Mouse (Mus musculus) spleen, embryonic (tissue): ENCODE results near the gene Tead1.

Experiments
- CTCF ChIA-PET: fragments of 350-600 bp; sonication (Branson Sonifier 250); formaldehyde crosslinking; loops from one replicate; lab custom pipeline; 2022; lab: Charles Lee

Tead1 gene

DNA sequence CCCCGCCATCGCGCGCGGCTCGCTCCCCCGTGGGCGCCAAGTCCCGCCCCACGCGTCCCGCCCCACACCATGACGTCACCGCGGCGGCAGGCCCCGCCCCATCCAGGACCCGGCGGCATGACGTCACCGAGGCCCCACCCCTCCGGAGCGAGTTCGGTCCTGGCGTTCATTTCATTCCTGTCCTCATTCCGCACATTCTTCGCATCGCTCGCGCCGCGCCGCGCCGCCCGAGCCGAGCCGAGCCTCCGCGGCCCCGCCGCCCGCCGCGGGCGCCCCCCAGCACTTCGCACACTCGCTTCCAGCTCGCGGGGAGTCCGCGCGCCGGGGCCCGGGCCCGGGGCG lies at the start of gene Tead1:
Gene Tead1, plus strand, starts transcription at position 148 of the 342 bp plus-strand sequence.
- CTCF ChIA-PET: no interaction called here

DNA sequence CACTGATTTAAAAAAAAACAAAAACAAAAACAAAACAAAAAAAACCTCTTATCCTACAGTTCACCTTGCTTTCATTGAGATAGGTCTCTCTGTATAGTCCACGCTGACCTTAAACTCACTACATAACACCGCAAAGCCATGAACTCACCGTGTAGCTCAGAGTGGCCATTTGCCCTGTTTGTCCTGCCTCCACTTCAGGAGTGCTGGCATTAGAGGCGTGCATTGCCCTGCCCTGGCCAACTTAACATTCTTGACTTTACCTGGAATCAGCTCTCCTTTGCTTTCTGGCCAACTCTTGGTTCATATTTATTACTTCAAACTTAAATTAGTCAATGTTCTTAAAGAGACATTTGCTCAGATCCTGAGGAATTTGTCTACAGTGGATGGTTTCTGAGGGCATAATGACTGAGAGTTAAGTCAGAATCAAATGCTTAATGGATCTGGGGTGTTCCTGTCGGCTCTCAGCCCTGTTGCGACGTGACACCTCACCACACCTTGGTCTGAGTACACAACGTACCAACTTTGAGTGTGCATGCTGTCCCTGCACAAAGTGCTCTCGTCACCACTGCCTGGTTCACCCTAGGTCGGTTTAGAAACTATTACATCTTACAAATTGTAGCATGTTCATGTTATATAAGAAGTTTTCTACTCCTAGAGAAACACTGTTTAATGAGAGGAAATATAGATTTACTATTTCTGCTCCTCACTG lies 44.5 kb upstream of the Tead1 start:
- CTCF ChIA-PET: no interaction called here

- CTCF ChIA-PET: no interaction called here
Measured at GRCm38 (mm10) chr7:112635936-112636335, 43.2 kb upstream of the Tead1 start.

DNA sequence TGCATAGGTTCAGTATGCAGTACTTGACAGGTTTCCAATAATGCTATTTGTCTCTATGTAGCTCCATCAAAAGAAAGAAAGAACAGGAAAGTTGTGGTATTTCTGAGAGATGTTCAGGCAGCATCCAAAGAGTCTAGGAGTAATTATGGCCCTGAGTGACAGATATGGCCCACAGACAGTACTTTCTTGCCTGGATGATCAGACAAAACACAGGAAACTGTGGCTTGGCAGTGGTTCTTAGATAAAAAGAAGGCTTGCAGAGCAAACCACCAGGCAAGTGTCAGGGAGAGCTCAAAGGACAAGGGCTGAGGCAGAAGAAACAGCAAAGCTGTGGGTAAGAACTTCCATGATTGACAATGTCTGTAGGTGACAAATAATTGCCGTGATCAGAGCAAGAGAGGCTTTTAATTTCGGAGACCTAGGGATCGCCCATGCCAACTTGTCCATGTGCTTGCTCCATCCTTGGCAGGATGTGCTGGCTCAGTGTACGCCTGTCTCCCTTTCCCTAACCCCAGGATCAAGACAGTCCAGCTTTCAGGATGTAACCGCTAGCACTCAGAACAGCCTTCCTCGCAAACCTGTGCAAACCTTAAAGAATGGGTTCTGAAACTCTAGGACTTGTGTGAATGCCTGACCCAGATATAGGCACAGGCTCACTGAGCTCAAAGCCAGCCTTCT lies 35.1 kb upstream of the Tead1 start:
- CTCF ChIA-PET: no interaction called here

DNA sequence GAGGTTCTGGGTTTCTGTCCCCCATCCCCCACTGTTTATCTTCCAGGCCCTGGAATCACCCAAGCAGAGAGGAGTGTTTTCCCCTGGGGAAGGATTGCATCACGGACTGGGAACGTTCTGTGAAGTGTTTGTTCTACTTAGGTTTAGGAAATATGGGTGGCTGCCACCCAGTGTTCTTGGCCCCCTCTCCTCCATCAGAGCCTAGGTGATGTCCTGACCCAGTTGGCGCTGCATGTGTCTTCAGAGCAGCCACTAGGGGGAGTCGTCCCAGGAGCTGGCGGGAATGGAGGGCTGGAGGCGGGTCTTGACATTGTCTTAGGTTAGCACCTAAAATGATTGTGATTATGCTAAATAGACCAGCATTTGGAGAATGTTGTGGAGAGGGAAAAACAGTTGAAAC lies 34.4 kb upstream of the Tead1 start:
- CTCF ChIA-PET: no interaction called here

DNA sequence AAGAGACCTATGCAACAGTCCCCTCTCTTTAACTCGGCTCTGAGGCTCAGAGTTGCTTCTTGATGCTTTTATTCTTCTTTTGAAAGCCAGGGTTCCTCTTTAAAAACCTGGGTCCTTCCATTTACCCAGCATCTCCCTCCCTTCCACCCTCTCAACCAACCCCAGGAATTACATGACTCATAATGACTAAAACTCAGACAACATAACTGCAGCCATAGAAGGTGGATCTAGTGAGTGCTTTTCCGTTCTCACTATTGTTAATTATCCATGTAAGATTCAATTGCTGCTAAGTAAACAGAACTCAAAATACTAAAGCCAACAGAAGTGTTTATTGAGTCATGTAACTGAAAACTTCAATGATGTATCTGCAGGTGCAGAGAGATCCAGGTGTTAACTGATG lies 33.4 kb upstream of the Tead1 start:
- CTCF ChIA-PET: interaction anchor here (0.6 kb wide), 1 partner anchor 173 kb away, joined by 3 read pairs; no protein-coding TSS in a partner anchor

DNA sequence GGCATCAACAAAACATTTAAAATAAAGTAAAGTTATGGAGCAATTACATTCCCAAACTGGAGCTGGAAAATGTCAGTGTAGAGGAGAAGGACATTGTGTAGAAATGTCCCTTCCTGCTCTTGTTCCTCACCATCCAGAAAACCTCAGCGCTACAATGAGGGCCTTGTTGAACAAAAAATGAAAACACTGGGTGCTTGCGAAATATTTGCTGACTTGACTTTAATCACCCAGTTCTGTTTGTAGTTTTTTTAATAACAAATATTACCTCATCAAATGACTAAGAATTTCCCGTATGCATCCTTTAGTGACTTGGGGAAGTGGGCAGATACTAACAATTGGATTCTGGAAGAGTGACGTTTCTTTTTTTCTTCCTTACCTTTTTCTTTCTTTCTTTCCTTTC lies 31.7 kb upstream of the Tead1 start:
- CTCF ChIA-PET: no interaction called here

GRCm38 (mm10) chr7:112656141-112656662 lies 22.9 kb upstream of the Tead1 start:
- CTCF ChIA-PET: no interaction called here

- CTCF ChIA-PET: no interaction called here
Measured at GRCm38 (mm10) chr7:112658939-112659338, 20.2 kb upstream of the Tead1 start.

GRCm38 (mm10) chr7:112659816-112660215 lies 19.3 kb upstream of the Tead1 start:
- CTCF ChIA-PET: no interaction called here

- CTCF ChIA-PET: no interaction called here
Measured at GRCm38 (mm10) chr7:112660325-112660724, 18.8 kb upstream of the Tead1 start.

- CTCF ChIA-PET: no interaction called here
Measured at GRCm38 (mm10) chr7:112662398-112663313, 16.5 kb upstream of the Tead1 start.

GRCm38 (mm10) chr7:112663314-112663966 lies 15.7 kb upstream of the Tead1 start:
- CTCF ChIA-PET: no interaction called here

DNA sequence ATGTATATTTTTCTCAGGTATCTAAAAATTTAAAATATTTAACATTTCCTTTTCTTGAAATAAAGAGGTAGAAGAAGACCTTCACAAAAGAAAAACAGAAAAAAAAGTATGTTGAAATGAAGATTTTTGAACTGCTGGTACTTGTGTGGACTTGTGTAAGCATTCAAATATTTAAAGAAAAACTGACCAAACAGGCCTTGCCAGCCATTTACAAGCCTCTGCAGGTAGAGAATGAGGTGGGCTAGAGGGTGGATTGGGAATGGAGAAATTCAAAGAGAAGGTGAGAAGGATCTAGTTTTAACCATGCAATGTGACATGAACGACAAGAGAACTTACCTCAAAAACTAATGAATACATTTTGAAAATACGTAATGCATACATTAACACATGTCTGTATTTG lies 9.1 kb upstream of the Tead1 start:
- CTCF ChIA-PET: no interaction called here

DNA sequence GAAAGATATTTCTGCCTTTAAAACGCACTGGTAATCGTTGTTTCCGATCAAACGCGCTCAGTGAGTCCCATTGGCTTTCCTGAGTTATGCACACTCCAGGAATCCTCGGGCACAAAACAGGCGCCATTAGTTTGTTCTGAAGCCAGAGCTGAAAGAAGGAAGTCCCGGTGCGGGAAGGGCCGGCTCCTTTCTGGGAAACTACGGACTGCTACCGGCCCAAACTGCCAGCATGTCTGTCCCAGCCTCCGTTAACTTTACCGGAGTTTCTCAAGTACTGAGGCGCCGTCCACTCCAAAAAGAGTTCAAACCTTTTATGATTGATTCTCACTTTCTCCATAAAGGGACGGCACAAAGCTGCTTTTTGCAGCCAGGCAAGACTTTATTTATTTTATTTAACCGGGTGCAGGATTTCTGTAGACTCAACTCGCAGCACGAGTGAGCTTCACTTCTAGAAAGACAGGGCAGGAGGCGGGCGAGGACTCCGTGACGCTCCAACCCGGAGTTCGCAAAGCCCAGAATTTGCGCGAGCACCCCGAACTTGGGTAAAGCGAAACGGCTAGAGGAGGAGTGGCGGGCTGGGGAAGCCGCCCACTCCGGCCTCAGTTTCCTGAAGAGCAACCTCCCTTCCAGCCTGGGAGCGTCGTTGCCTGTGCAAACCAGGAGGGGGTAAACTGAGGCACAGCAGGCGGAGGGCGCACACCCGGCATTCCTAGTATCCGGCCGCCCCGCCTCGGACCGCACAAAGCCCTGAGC lies 524 bp upstream of the Tead1 start:
- CTCF ChIA-PET: no interaction called here

GRCm38 (mm10) chr7:112679513-112680245 lies 561 bp downstream of the Tead1 start:
- CTCF ChIA-PET: no interaction called here

DNA sequence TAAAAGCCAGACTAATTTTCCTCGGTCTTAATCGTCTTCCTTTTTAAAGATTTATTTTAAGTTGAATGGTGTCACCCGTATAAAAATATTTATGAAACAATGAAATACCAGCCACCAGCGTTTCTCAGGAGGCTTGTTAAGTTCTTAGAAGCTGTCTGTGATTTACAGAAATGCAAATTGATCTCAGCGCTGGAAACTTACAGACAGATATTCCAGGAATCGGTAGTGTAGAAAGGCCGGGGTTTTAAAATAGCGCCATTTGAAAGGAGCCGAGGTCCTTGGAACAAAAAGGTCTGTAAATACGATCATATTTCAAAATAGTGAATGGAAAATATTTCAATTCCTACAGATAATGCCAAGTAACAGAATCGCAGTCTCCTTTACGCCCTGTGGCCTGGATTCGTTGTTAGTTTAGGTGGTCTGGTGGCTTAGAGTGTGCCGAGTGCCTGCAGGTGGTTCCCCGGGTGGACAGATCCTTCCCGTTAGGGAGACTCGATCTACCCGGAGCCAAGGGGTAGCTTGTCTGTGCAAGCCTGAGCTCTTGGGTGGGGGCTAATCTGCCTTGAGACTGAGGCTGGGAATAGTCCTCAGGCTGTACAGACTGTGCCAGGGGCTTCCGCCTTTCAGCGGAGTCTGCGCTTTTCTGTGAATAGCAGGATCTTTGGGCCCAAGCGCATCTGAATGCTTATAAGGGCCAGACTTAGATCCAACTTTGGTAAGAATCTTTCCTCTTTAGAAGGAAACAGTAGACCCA lies 1.6 kb downstream of the Tead1 start:
- CTCF ChIA-PET: no interaction called here

- CTCF ChIA-PET: no interaction called here
Measured at GRCm38 (mm10) chr7:112684626-112685561, 5.8 kb downstream of the Tead1 start.
